Mouse (Mus musculus): ENCODE measurements around the gene Aldh3b1.

Aldh3b1 gene

GRCm38 (mm10) chr19:3942986-3943735, 13.6 kb upstream of the Aldh3b1 start:
- no peak for DNase-seq (ENCODE audit: low read depth)

GRCm38 (mm10) chr19:3942315-3942714, 12.7 kb upstream of the Aldh3b1 start:
- no peak for DNase-seq (ENCODE audit: low read depth)

- no peak for DNase-seq (ENCODE audit: low read depth)
Observed at GRCm38 (mm10) chr19:3935896-3936850, 6.6 kb upstream of the Aldh3b1 start.

GRCm38 (mm10) chr19:3935032-3935895, 5.7 kb upstream of the Aldh3b1 start, which contains the start of gene Unc93b1:
Gene Unc93b1, plus strand, starts transcription at chr19:3935186.
- DNase-seq (ENCODE audit: low read depth), result peak; percentile 34

GRCm38 (mm10) chr19:3931716-3932115, 2.1 kb upstream of the Aldh3b1 start:
- no peak for DNase-seq (ENCODE audit: low read depth)

GRCm38 (mm10) chr19:3930262-3931057, 852 bp upstream of the Aldh3b1 start:
- no peak for DNase-seq (ENCODE audit: low read depth)

GRCm38 (mm10) chr19:3928779-3929178, 829 bp downstream of the Aldh3b1 start:
- DNase-seq (ENCODE audit: low read depth), result no peak

GRCm38 (mm10) chr19:3927989-3928388, 1.6 kb downstream of the Aldh3b1 start:
- no peak for DNase-seq (ENCODE audit: low read depth)

GRCm38 (mm10) chr19:3926685-3927084, 2.9 kb downstream of the Aldh3b1 start:
- no peak for DNase-seq (ENCODE audit: low read depth)

- peak; percentile 15 for DNase-seq (ENCODE audit: low read depth)
Observed at GRCm38 (mm10) chr19:3926279-3926678, 3.3 kb downstream of the Aldh3b1 start.

- no peak for DNase-seq (ENCODE audit: low read depth)
Observed at GRCm38 (mm10) chr19:3925859-3926258, 3.7 kb downstream of the Aldh3b1 start.

GRCm38 (mm10) chr19:3924868-3925267, 4.7 kb downstream of the Aldh3b1 start:
- no peak for DNase-seq (ENCODE audit: low read depth)

- no peak for DNase-seq (ENCODE audit: low read depth)
Observed at GRCm38 (mm10) chr19:3924190-3924589, 5.4 kb downstream of the Aldh3b1 start.

- peak; percentile 18 for DNase-seq (ENCODE audit: low read depth)
Observed at GRCm38 (mm10) chr19:3923586-3923985, 6.0 kb downstream of the Aldh3b1 start.

- DNase-seq (ENCODE audit: low read depth), result no peak
Observed at GRCm38 (mm10) chr19:3922661-3923371, 6.8 kb downstream of the Aldh3b1 start.

- no peak for DNase-seq (ENCODE audit: low read depth)
Observed at GRCm38 (mm10) chr19:3919928-3920327, 9.7 kb downstream of the Aldh3b1 start.

- no peak for DNase-seq (ENCODE audit: low read depth)
Observed at GRCm38 (mm10) chr19:3916727-3917126, 12.9 kb downstream of the Aldh3b1 start.

GRCm38 (mm10) chr19:3914535-3914934, 15.1 kb downstream of the Aldh3b1 start:
- DNase-seq (ENCODE audit: low read depth), result peak; percentile 23

GRCm38 (mm10) chr19:3913692-3914091, 15.9 kb downstream of the Aldh3b1 start:
- no peak for DNase-seq (ENCODE audit: low read depth)

Measured in 416B (cell line).